Mouse (Mus musculus): Measurements from ENCODE around the gene AA986860. TPM values are rescaled to one million over a fixed set of nuclear protein-coding genes. Genes with fewer than 3 reads are reported as not detected.

Gene AA986860
- polyA plus RNA-seq, 1 experiment = 1.8 TPM

GRCm38 (mm10) chr1:130743775-130744174 lies 12.0 kb downstream of the AA986860 start:
- H3K36me3 ChIP-seq (ENCODE audit: control insufficient read depth, insufficient read depth, low read length) = no peaks in the 10 kb centered on the region
- H3K27me3 ChIP-seq (ENCODE audit: control insufficient read depth, insufficient read depth, low read length) = no peaks in the 10 kb centered on the region
- H3K4me1 ChIP-seq (ENCODE audit: control insufficient read depth, insufficient read depth, low read length) = peaks cover 2% of the 10 kb centered on the region; the same call in 1 of the 2 replicates
- H3K4me3 ChIP-seq (ENCODE audit: control insufficient read depth, low read depth, low read length) = no peak overlapping the region
- no peak overlapping the region for H3K27ac ChIP-seq (ENCODE audit: control insufficient read depth, insufficient read depth, low read depth, low read length)
- TF ChIP-seq POLR2A (IDR thresholded peaks at IDR 0.05; ENCODE audit: control insufficient read depth, low read depth, low read length) (no peak), CTCF (IDR thresholded peaks at IDR 0.05; ENCODE audit: control insufficient read depth, insufficient read depth, insufficient replicate concordance, low read depth, low read length) (no peak)

- TF ChIP-seq CTCF (IDR thresholded peaks at IDR 0.05; ENCODE audit: control insufficient read depth, insufficient read depth, insufficient replicate concordance, low read depth, low read length) (no peak), POLR2A (IDR thresholded peaks at IDR 0.05; ENCODE audit: control insufficient read depth, low read depth, low read length) (no peak)
- Histone ChIP-seq H3K36me3 (ENCODE audit: control insufficient read depth, insufficient read depth, low read length) (no peaks in the 10 kb centered on the region), H3K27ac (ENCODE audit: control insufficient read depth, insufficient read depth, low read depth, low read length) (no peak overlapping the region)
Observed at GRCm38 (mm10) chr1:130744217-130744616, 12.4 kb downstream of the AA986860 start.

GRCm38 (mm10) chr1:130744961-130745360 lies 13.2 kb downstream of the AA986860 start:
- no peaks in the 10 kb centered on the region for H3K27me3 ChIP-seq (ENCODE audit: control insufficient read depth, insufficient read depth, low read length)
- no peaks in the 10 kb centered on the region for H3K36me3 ChIP-seq (ENCODE audit: control insufficient read depth, insufficient read depth, low read length)
- H3K4me1 ChIP-seq (ENCODE audit: control insufficient read depth, insufficient read depth, low read length) = peaks cover 2% of the 10 kb centered on the region; the same call in 1 of the 2 replicates
- H3K4me3 ChIP-seq (ENCODE audit: control insufficient read depth, low read depth, low read length) = no peak overlapping the region
- TF ChIP-seq POLR2A (IDR thresholded peaks at IDR 0.05; ENCODE audit: control insufficient read depth, low read depth, low read length) (no peak), CTCF (IDR thresholded peaks at IDR 0.05; ENCODE audit: control insufficient read depth, insufficient read depth, insufficient replicate concordance, low read depth, low read length) (no peak)
- H3K27ac ChIP-seq (ENCODE audit: control insufficient read depth, insufficient read depth, low read depth, low read length) = no peak overlapping the region

More at GRCm38 (mm10) chr1:130744217-130744616, 12.4 kb downstream of the AA986860 start:
- H3K4me1 ChIP-seq (ENCODE audit: control insufficient read depth, insufficient read depth, low read length) = peaks cover 2% of the 10 kb centered on the region; the same call in 1 of the 2 replicates
- H3K4me3 ChIP-seq (ENCODE audit: control insufficient read depth, low read depth, low read length) = no peak overlapping the region
- no peaks in the 10 kb centered on the region for H3K27me3 ChIP-seq (ENCODE audit: control insufficient read depth, insufficient read depth, low read length)

GRCm38 (mm10) chr1:130745591-130745990 lies 13.8 kb downstream of the AA986860 start:
- no peaks in the 10 kb centered on the region for H3K36me3 ChIP-seq (ENCODE audit: control insufficient read depth, insufficient read depth, low read length)
- no peak overlapping the region for H3K4me3 ChIP-seq (ENCODE audit: control insufficient read depth, low read depth, low read length)
- no peak for TF ChIP-seq CTCF (IDR thresholded peaks at IDR 0.05; ENCODE audit: control insufficient read depth, insufficient read depth, insufficient replicate concordance, low read depth, low read length)
- TF ChIP-seq POLR2A (IDR thresholded peaks at IDR 0.05; ENCODE audit: control insufficient read depth, low read depth, low read length) = no peak
- H3K27me3 ChIP-seq (ENCODE audit: control insufficient read depth, insufficient read depth, low read length) = no peaks in the 10 kb centered on the region
- peaks cover 2% of the 10 kb centered on the region; the same call in 1 of the 2 replicates for H3K4me1 ChIP-seq (ENCODE audit: control insufficient read depth, insufficient read depth, low read length)
- H3K27ac ChIP-seq (ENCODE audit: control insufficient read depth, insufficient read depth, low read depth, low read length) = no peak overlapping the region

- H3K4me1 ChIP-seq (ENCODE audit: control insufficient read depth, insufficient read depth, low read length) = no peaks in the 10 kb centered on the region
- no peak overlapping the region for H3K27ac ChIP-seq (ENCODE audit: control insufficient read depth, insufficient read depth, low read depth, low read length)
- H3K36me3 ChIP-seq (ENCODE audit: control insufficient read depth, insufficient read depth, low read length) = no peaks in the 10 kb centered on the region
- TF ChIP-seq CTCF (IDR thresholded peaks at IDR 0.05; ENCODE audit: control insufficient read depth, insufficient read depth, insufficient replicate concordance, low read depth, low read length) (no peak), POLR2A (IDR thresholded peaks at IDR 0.05; ENCODE audit: control insufficient read depth, low read depth, low read length) (no peak)
- H3K27me3 ChIP-seq (ENCODE audit: control insufficient read depth, insufficient read depth, low read length) = no peaks in the 10 kb centered on the region
- H3K4me3 ChIP-seq (ENCODE audit: control insufficient read depth, low read depth, low read length) = no peak overlapping the region
Observed at GRCm38 (mm10) chr1:130746819-130747218, 15.0 kb downstream of the AA986860 start.

- H3K4me1 ChIP-seq (ENCODE audit: control insufficient read depth, insufficient read depth, low read length) = peaks cover 5% of the 10 kb centered on the region
- H3K36me3 ChIP-seq (ENCODE audit: control insufficient read depth, insufficient read depth, low read length) = no peaks in the 10 kb centered on the region
- peak overlapping the region; percentile 29 for H3K27ac ChIP-seq (ENCODE audit: control insufficient read depth, insufficient read depth, low read depth, low read length)
- no peak for TF ChIP-seq CTCF (IDR thresholded peaks at IDR 0.05; ENCODE audit: control insufficient read depth, insufficient read depth, insufficient replicate concordance, low read depth, low read length)
- TF ChIP-seq POLR2A (IDR thresholded peaks at IDR 0.05; ENCODE audit: control insufficient read depth, low read depth, low read length) = no peak
- no peaks in the 10 kb centered on the region for H3K27me3 ChIP-seq (ENCODE audit: control insufficient read depth, insufficient read depth, low read length)
- H3K4me3 ChIP-seq (ENCODE audit: control insufficient read depth, low read depth, low read length) = peak overlapping the region; percentile 70
Observed at GRCm38 (mm10) chr1:130759689-130760088, 27.9 kb downstream of the AA986860 start.

- Histone ChIP-seq H3K36me3 (ENCODE audit: control insufficient read depth, insufficient read depth, low read length) (no peaks in the 10 kb centered on the region), H3K27me3 (ENCODE audit: control insufficient read depth, insufficient read depth, low read length) (no peaks in the 10 kb centered on the region), H3K4me3 (ENCODE audit: control insufficient read depth, low read depth, low read length) (no peak overlapping the region), H3K4me1 (ENCODE audit: control insufficient read depth, insufficient read depth, low read length) (peaks cover 5% of the 10 kb centered on the region), H3K27ac (ENCODE audit: control insufficient read depth, insufficient read depth, low read depth, low read length) (no peak overlapping the region)
- TF ChIP-seq POLR2A (IDR thresholded peaks at IDR 0.05; ENCODE audit: control insufficient read depth, low read depth, low read length) = no peak
- TF ChIP-seq CTCF (IDR thresholded peaks at IDR 0.05; ENCODE audit: control insufficient read depth, insufficient read depth, insufficient replicate concordance, low read depth, low read length) = no peak
Observed at GRCm38 (mm10) chr1:130761597-130761996, 29.8 kb downstream of the AA986860 start.
